Mouse (Mus musculus): ENCODE data around the gene Itpka. TPM values are rescaled to one million over a fixed set of nuclear protein-coding genes. Genes with fewer than 3 reads are reported as not detected.
A peak's percentile ranks its signal among the peaks of the same experiment; 100 is the strongest.
"Not testable (repeated sequence)": the region's sequence is repeated elsewhere in the genome, so short reads cannot be mapped to it uniquely, and the experiment has no call there.

Itpka gene
- polyA plus RNA-seq, 1 experiment from 2014 or later: 1.3 TPM

GRCm38 (mm10) chr2:119710011-119710410, 32.1 kb upstream of the Itpka start:
- TF ChIP-seq CTCF (IDR thresholded peaks at IDR 0.05; ENCODE audit: low read depth): no peak
- ATAC-seq (ENCODE audit: insufficient read depth): no peak
- 87% methylated on average over 3 of the region's 3 CpGs for WGBS

GRCm38 (mm10) chr2:119715868-119716267, 26.3 kb upstream of the Itpka start:
- H3K27ac ChIP-seq (ENCODE audit: low read depth); H3K4me3 ChIP-seq (ENCODE audit: low read depth, low read length); H3K9me3 ChIP-seq (ENCODE audit: low read depth, low read length); H3K9ac ChIP-seq; DNase-seq; H3K27me3 ChIP-seq (ENCODE audit: insufficient read depth, low read length); ATAC-seq (ENCODE audit: insufficient read depth); H3K4me2 ChIP-seq; H3K4me1 ChIP-seq (ENCODE audit: insufficient read depth): not testable (repeated sequence)
- H3K36me3 ChIP-seq (ENCODE audit: insufficient read depth): peaks cover 72% of the 10 kb centered on the region
- WGBS: 85% methylated on average over 2 of the region's 2 CpGs

More at GRCm38 (mm10) chr2:119710011-119710410, 32.1 kb upstream of the Itpka start:
- no peaks in the 10 kb centered on the region for H3K4me1 ChIP-seq (ENCODE audit: insufficient read depth)
- DNase-seq: no peak
- peaks cover 71% of the 10 kb centered on the region for H3K36me3 ChIP-seq (ENCODE audit: insufficient read depth)
- no peaks in the 10 kb centered on the region for H3K27me3 ChIP-seq (ENCODE audit: insufficient read depth, low read length)
- H3K9ac ChIP-seq: no peak overlapping the region
- H3K4me2 ChIP-seq: no peak overlapping the region
- H3K9me3 ChIP-seq (ENCODE audit: low read depth, low read length): no peaks in the 10 kb centered on the region
- H3K27ac ChIP-seq (ENCODE audit: low read depth): no peak overlapping the region
- H3K4me3 ChIP-seq (ENCODE audit: low read depth, low read length): no peak overlapping the region

- Histone ChIP-seq H3K4me2 (no peak overlapping the region), H3K4me1 (ENCODE audit: insufficient read depth) (no peaks in the 10 kb centered on the region), H3K9ac (no peak overlapping the region), H3K4me3 (ENCODE audit: low read depth, low read length) (no peak overlapping the region), H3K36me3 (ENCODE audit: insufficient read depth) (peaks cover 88% of the 10 kb centered on the region), H3K9me3 (ENCODE audit: low read depth, low read length) (no peaks in the 10 kb centered on the region), H3K27me3 (ENCODE audit: insufficient read depth, low read length) (no peaks in the 10 kb centered on the region), H3K27ac (ENCODE audit: low read depth) (no peak overlapping the region)
- no peak for DNase-seq
- 96% methylated on average over 8 of the region's 8 CpGs for WGBS
- TF ChIP-seq CTCF (IDR thresholded peaks at IDR 0.05; ENCODE audit: low read depth): no peak
- ATAC-seq (ENCODE audit: insufficient read depth): no peak
Observed at GRCm38 (mm10) chr2:119721070-119721469, 21.1 kb upstream of the Itpka start.

GRCm38 (mm10) chr2:119727762-119728416, 14.2 kb upstream of the Itpka start:
- ATAC-seq (ENCODE audit: insufficient read depth) (no peak), DNase-seq (no peak)
- Histone ChIP-seq H3K9ac (no peak overlapping the region), H3K36me3 (ENCODE audit: insufficient read depth) (peaks cover 93% of the 10 kb centered on the region), H3K27me3 (ENCODE audit: insufficient read depth, low read length) (no peaks in the 10 kb centered on the region), H3K4me3 (ENCODE audit: low read depth, low read length) (no peak overlapping the region), H3K4me1 (ENCODE audit: insufficient read depth) (no peaks in the 10 kb centered on the region), H3K4me2 (no peak overlapping the region), H3K9me3 (ENCODE audit: low read depth, low read length) (no peaks in the 10 kb centered on the region), H3K27ac (ENCODE audit: low read depth) (no peak overlapping the region)
- TF ChIP-seq CTCF (IDR thresholded peaks at IDR 0.05; ENCODE audit: low read depth): no peak
- 84% methylated on average over 3 of the region's 3 CpGs for WGBS

- H3K4me3 ChIP-seq (ENCODE audit: low read depth, low read length): no peak overlapping the region
- H3K27ac ChIP-seq (ENCODE audit: low read depth): no peak overlapping the region
- no peak for ATAC-seq (ENCODE audit: insufficient read depth)
- WGBS: 76% methylated on average over 4 of the region's 4 CpGs
- no peak overlapping the region for H3K4me2 ChIP-seq
- no peak for TF ChIP-seq CTCF (IDR thresholded peaks at IDR 0.05; ENCODE audit: low read depth)
- no peak for DNase-seq
- H3K27me3 ChIP-seq (ENCODE audit: insufficient read depth, low read length): no peaks in the 10 kb centered on the region
- no peaks in the 10 kb centered on the region for H3K4me1 ChIP-seq (ENCODE audit: insufficient read depth)
- H3K9ac ChIP-seq: no peak overlapping the region
- H3K9me3 ChIP-seq (ENCODE audit: low read depth, low read length): no peaks in the 10 kb centered on the region
- peaks cover 90% of the 10 kb centered on the region for H3K36me3 ChIP-seq (ENCODE audit: insufficient read depth)
Observed at GRCm38 (mm10) chr2:119730735-119731134, 11.4 kb upstream of the Itpka start.

GRCm38 (mm10) chr2:119737124-119737523, 5.0 kb upstream of the Itpka start:
- H3K36me3 ChIP-seq (ENCODE audit: insufficient read depth): peaks cover 30% of the 10 kb centered on the region
- no peak for ATAC-seq (ENCODE audit: insufficient read depth)
- no peaks in the 10 kb centered on the region for H3K9me3 ChIP-seq (ENCODE audit: low read depth, low read length)
- 14% methylated on average over 12 of the region's 12 CpGs for WGBS
- no peaks in the 10 kb centered on the region for H3K27me3 ChIP-seq (ENCODE audit: insufficient read depth, low read length)
- H3K4me3 ChIP-seq (ENCODE audit: low read depth, low read length): no peak overlapping the region
- no peak overlapping the region for H3K9ac ChIP-seq
- H3K4me2 ChIP-seq: no peak overlapping the region
- H3K27ac ChIP-seq (ENCODE audit: low read depth): no peak overlapping the region
- peaks cover 6% of the 10 kb centered on the region; the same call in 1 of the 2 replicates for H3K4me1 ChIP-seq (ENCODE audit: insufficient read depth)
- TF ChIP-seq CTCF (IDR thresholded peaks at IDR 0.05; ENCODE audit: low read depth): no peak
- no peak for DNase-seq

GRCm38 (mm10) chr2:119740567-119740966, 1.6 kb upstream of the Itpka start:
- Histone ChIP-seq H3K4me1 (ENCODE audit: insufficient read depth) (peaks cover 14% of the 10 kb centered on the region), H3K27me3 (ENCODE audit: insufficient read depth, low read length) (peaks cover 26% of the 10 kb centered on the region), H3K4me3 (ENCODE audit: low read depth, low read length) (no peak overlapping the region), H3K36me3 (ENCODE audit: insufficient read depth) (no peaks in the 10 kb centered on the region), H3K9ac (no peak overlapping the region), H3K27ac (ENCODE audit: low read depth) (no peak overlapping the region), H3K9me3 (ENCODE audit: low read depth, low read length) (no peaks in the 10 kb centered on the region), H3K4me2 (peak overlapping the region; percentile 99)
- DNase-seq: no peak
- TF ChIP-seq CTCF (IDR thresholded peaks at IDR 0.05; ENCODE audit: low read depth): no peak
- WGBS: 21% methylated on average over 2 of the region's 2 CpGs
- ATAC-seq (ENCODE audit: insufficient read depth): no peak

All from lung, embryonic 14.5 days (tissue).